In genomic region chr9:9860631-9861030, GRCm38 (mm10) we compare ENCODE assay signal across 24 mouse cellular contexts.
DNase-seq lines count a peak whose midpoint lies in the region; ATAC-seq and TF ChIP-seq lines count a peak whose summit lies in the region.
"Had no signal": no experiment of that assay in that cellular context is flagged by ENCODE, and none has a peak within 500 bp of the region (broad histone marks: within the 10 kb centered on the region; RNA-seq: fewer than 3 reads in every experiment).

No protein-coding gene starts in this region.

- no peaks in the 10 kb centered on the region for H3K9me3 ChIP-seq in embryonic facial prominence, embryonic 14.5 days (ENCODE audit: control insufficient read depth, low read length)
- no peaks in the 10 kb centered on the region for H3K9me3 ChIP-seq in embryonic facial prominence, embryonic 10.5 days
- H3K9me3 ChIP-seq in forebrain, postnatal 0 days (ENCODE audit: low read length), result no peaks in the 10 kb centered on the region
- no peaks in the 10 kb centered on the region for H3K9me3 ChIP-seq in forebrain, embryonic 13.5 days (replicated peaks)
- H3K9me3 ChIP-seq: embryonic facial prominence, embryonic 15.5 days; forebrain, embryonic 15.5 days; heart, embryonic 10.5 days; heart, embryonic 13.5 days; hindbrain, embryonic 12.5 days; hindbrain, embryonic 15.5 days had no signal

- no peaks in the 10 kb centered on the region for H3K36me3 ChIP-seq in embryonic facial prominence, embryonic 14.5 days (ENCODE audit: control insufficient read depth, insufficient read depth, low read length)
- no peaks in the 10 kb centered on the region for H3K36me3 ChIP-seq in embryonic facial prominence, embryonic 10.5 days (replicated peaks)
- no peaks in the 10 kb centered on the region for H3K36me3 ChIP-seq in forebrain, postnatal 0 days (ENCODE audit: insufficient read depth)
- H3K36me3 ChIP-seq in forebrain, embryonic 13.5 days (ENCODE audit: poor library complexity, severe bottlenecking), result no peaks in the 10 kb centered on the region
- H3K36me3 ChIP-seq: embryonic facial prominence, embryonic 15.5 days; forebrain, embryonic 15.5 days; heart, embryonic 10.5 days; heart, embryonic 13.5 days; hindbrain, embryonic 12.5 days; hindbrain, embryonic 15.5 days had no signal

- DNase-seq in embryonic facial prominence, embryonic 14.5 days (ENCODE audit: low spot score), result peak; percentile 15
- DNase-seq in embryonic facial prominence, embryonic 10.5 days (ENCODE audit: low spot score), result no peak
- no peak for DNase-seq in forebrain, postnatal 0 days
- DNase-seq in retina, embryonic 14.5 days (ENCODE audit: low spot score), result peak; percentile 67
- no peak for DNase-seq in heart, postnatal 25 days (ENCODE audit: low spot score)
- DNase-seq: adrenal gland, postnatal 14 days; cerebellum, adult 11-12 months; cerebellum, adult 8-10 months; cerebellum, postnatal 10 days; cerebellum, postnatal 36 days; embryo, embryonic 11 days; gastrocnemius, postnatal 36 days; heart, adult 2 months; heart, postnatal 14 days; kidney, adult 2 months had no signal

- H3K4me3 ChIP-seq in embryonic facial prominence, embryonic 14.5 days (ENCODE audit: low read depth, low read length), result no peak overlapping the region
- H3K4me3 ChIP-seq in embryonic facial prominence, embryonic 10.5 days, result no peak overlapping the region
- no peak overlapping the region for H3K4me3 ChIP-seq in forebrain, postnatal 0 days (ENCODE audit: low read depth, low read length)
- no peak overlapping the region for H3K4me3 ChIP-seq in forebrain, embryonic 13.5 days
- H3K4me3 ChIP-seq: embryonic facial prominence, embryonic 15.5 days; forebrain, embryonic 15.5 days; heart, adult 2 months; heart, embryonic 10.5 days; heart, embryonic 13.5 days; hindbrain, embryonic 12.5 days; hindbrain, embryonic 15.5 days had no signal

- H3K27ac ChIP-seq in embryonic facial prominence, embryonic 14.5 days (replicated peaks; ENCODE audit: low read depth, low read length), result no peak overlapping the region
- no peak overlapping the region for H3K27ac ChIP-seq in embryonic facial prominence, embryonic 10.5 days (replicated peaks)
- H3K27ac ChIP-seq in forebrain, postnatal 0 days (ENCODE audit: low read depth, low read length), result no peak overlapping the region
- no peak overlapping the region for H3K27ac ChIP-seq in forebrain, embryonic 13.5 days
- H3K27ac ChIP-seq: embryonic facial prominence, embryonic 15.5 days; forebrain, embryonic 15.5 days; heart, adult 2 months; heart, embryonic 10.5 days; heart, embryonic 13.5 days; hindbrain, embryonic 12.5 days; hindbrain, embryonic 15.5 days had no signal

- intact Hi-C loops in heart, postnatal 25 days (cut with DNase I), result no loop called here

- no peak for TF ChIP-seq CTCF in forebrain, postnatal 0 days (IDR thresholded peaks at IDR 0.05; ENCODE audit: low read depth)

- no peaks in the 10 kb centered on the region for H3K27me3 ChIP-seq in embryonic facial prominence, embryonic 14.5 days (replicated peaks; ENCODE audit: control insufficient read depth, insufficient read depth, low read length)
- no peaks in the 10 kb centered on the region for H3K27me3 ChIP-seq in embryonic facial prominence, embryonic 10.5 days (replicated peaks; ENCODE audit: low read depth, poor library complexity, severe bottlenecking)
- no peaks in the 10 kb centered on the region for H3K27me3 ChIP-seq in forebrain, postnatal 0 days (ENCODE audit: insufficient read depth, low read length)
- H3K27me3 ChIP-seq in forebrain, embryonic 13.5 days, result no peaks in the 10 kb centered on the region
- H3K27me3 ChIP-seq: embryonic facial prominence, embryonic 15.5 days; forebrain, embryonic 15.5 days; heart, embryonic 13.5 days; hindbrain, embryonic 12.5 days; hindbrain, embryonic 15.5 days; Patski had no signal

- no peak overlapping the region for H3K9ac ChIP-seq in embryonic facial prominence, embryonic 14.5 days (ENCODE audit: low read depth, low read length)
- H3K9ac ChIP-seq in forebrain, postnatal 0 days, result no peak overlapping the region
- H3K9ac ChIP-seq in forebrain, embryonic 13.5 days, result no peak overlapping the region
- H3K9ac ChIP-seq: embryonic facial prominence, embryonic 15.5 days; forebrain, embryonic 15.5 days; heart, embryonic 13.5 days; hindbrain, embryonic 12.5 days; hindbrain, embryonic 15.5 days had no signal

- WGBS in embryonic facial prominence, embryonic 14.5 days, result 71% methylated on average over 3 of the region's 3 CpGs
- 79% methylated on average over 3 of the region's 3 CpGs for WGBS in embryonic facial prominence, embryonic 10.5 days
- WGBS in forebrain, postnatal 0 days, result 29% methylated on average over 3 of the region's 3 CpGs
- WGBS in forebrain, embryonic 13.5 days, result 36% methylated on average over 3 of the region's 3 CpGs

- H3K4me2 ChIP-seq in embryonic facial prominence, embryonic 14.5 days (ENCODE audit: low read depth, low read length), result no peak overlapping the region
- no peak overlapping the region for H3K4me2 ChIP-seq in forebrain, postnatal 0 days (ENCODE audit: low read depth)
- no peak overlapping the region for H3K4me2 ChIP-seq in forebrain, embryonic 13.5 days
- H3K4me2 ChIP-seq: embryonic facial prominence, embryonic 15.5 days; forebrain, embryonic 15.5 days; heart, embryonic 13.5 days; hindbrain, embryonic 12.5 days; hindbrain, embryonic 15.5 days had no signal

- no peaks in the 10 kb centered on the region for H3K4me1 ChIP-seq in embryonic facial prominence, embryonic 14.5 days (ENCODE audit: control insufficient read depth, insufficient read depth, low read length)
- no peaks in the 10 kb centered on the region for H3K4me1 ChIP-seq in embryonic facial prominence, embryonic 10.5 days
- H3K4me1 ChIP-seq in forebrain, postnatal 0 days (ENCODE audit: insufficient read depth), result no peaks in the 10 kb centered on the region
- H3K4me1 ChIP-seq in forebrain, embryonic 13.5 days, result 0 out of 2 replicates have a peak, but pooled peaks cover 2% of the 10 kb centered on the region
- H3K4me1 ChIP-seq: embryonic facial prominence, embryonic 15.5 days; forebrain, embryonic 15.5 days; heart, embryonic 10.5 days; heart, embryonic 13.5 days; hindbrain, embryonic 12.5 days; hindbrain, embryonic 15.5 days had no signal

- ATAC-seq in embryonic facial prominence, embryonic 14.5 days (ENCODE audit: low read depth), result no peak
- ATAC-seq in forebrain, postnatal 0 days, result peak; percentile 36; the same call in 1 of the 2 replicates
- ATAC-seq in forebrain, embryonic 13.5 days, result no peak
- ATAC-seq: forebrain, embryonic 15.5 days; intestine, postnatal 0 days; Patski had no signal

Comparison
In these comparisons a context has a peak if more than half of its experiments do, and no peak if none do; other contexts are left out.
1. DNase-seq: peak in embryonic facial prominence, embryonic 14.5 days (single experiment) and retina, embryonic 14.5 days (single experiment); none in embryonic facial prominence, embryonic 10.5 days (single experiment), forebrain, postnatal 0 days (single experiment) and heart, postnatal 25 days (single experiment).